Mouse (Mus musculus): Measurements from ENCODE around the gene Chad.

Chad gene

DNA sequence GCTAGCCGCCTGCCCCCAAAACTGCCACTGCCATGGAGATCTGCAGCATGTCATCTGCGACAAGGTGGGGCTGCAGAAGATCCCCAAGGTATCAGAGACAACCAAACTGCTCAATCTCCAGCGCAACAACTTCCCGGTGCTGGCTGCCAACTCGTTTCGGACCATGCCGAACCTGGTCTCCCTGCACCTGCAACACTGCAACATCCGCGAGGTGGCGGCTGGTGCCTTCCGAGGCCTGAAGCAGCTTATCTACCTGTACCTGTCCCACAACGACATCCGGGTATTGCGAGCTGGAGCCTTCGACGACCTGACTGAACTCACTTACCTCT, 268 bp downstream of the Chad start:
- DNase-seq (ENCODE audit: extremely low read depth, low read depth, low spot score) = no peak

DNA sequence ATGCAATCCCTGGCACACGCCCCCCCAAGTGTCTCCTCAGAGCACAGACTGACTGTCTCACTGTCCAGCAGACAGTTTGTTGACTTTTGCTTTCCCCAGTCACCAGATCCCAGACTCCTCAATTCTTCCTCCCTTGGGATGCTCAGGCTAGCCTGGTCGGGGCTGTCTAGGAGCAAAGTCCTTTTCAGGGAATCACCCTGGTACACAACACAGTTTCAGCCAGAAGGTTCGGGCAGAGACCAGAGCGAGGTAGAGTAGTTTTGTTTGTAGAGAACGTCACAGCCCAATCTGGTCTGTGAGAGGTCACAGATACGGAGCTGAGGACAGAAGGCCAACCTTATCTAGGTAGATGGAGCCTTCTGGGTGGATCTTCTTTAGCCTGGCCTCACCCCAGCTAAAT, 1.7 kb downstream of the Chad start:
- DNase-seq (ENCODE audit: extremely low read depth, low read depth, low spot score) = no peak

DNA sequence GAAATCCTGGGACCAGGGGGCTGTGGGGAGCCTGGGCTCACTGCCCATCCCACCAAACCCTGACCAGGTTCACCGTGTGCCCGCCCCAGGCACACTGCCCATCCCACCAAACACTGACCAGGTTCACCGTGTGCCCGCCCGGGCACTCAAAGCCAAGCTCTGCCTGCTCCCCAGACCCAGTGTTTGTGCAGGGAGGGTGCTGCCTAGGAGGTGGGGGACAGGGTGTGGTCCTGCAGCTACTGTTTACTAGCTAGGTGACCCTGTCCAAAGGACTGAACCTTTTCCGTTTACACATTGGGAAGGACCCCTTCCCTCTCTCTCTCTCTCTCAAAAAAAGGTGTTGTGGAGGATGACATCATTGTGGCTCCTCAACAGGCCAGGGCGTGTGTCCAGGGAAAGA, 2.5 kb downstream of the Chad start:
- no peak for DNase-seq (ENCODE audit: extremely low read depth, low read depth, low spot score)

DNA sequence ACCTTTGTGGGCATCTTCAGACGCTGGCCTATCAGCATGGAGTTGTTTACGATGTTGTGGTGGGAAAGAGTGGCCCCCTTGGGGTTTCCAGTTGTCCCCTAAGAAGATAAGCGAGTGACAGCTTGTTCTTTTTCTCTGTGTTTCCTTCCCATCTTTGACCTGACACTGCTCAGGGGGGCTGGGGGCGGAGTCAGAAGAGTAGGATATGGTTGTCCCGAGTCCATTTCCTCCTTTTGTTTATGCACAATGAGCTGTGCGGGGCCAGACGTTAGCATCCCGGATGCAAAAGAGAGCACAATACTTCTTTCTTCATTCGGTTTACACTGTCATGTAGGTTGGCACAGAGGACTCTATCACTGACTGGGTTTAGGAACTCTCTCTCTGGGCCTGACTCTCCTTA, 5.8 kb downstream of the Chad start:
- no peak for DNase-seq (ENCODE audit: extremely low read depth, low read depth, low spot score)

DNA sequence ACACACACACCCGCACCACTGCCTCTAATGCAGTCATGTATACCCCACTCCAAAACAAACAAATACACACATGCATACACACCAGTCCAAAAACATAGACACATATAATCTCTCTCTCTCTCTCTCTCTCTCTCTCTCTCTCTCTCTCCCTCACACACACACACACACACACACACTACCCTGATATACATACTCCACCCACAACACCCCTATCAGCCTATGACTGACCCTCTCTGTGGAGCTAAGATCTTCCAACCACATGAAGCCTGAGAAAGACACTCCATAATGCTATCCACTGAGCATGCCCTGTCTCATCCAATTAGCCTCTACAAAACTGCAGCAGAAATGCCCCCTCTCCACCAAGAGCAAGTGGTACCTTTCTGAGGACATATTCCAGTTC, 7.0 kb downstream of the Chad start:
- DNase-seq (ENCODE audit: extremely low read depth, low read depth, low spot score) = no peak

DNA sequence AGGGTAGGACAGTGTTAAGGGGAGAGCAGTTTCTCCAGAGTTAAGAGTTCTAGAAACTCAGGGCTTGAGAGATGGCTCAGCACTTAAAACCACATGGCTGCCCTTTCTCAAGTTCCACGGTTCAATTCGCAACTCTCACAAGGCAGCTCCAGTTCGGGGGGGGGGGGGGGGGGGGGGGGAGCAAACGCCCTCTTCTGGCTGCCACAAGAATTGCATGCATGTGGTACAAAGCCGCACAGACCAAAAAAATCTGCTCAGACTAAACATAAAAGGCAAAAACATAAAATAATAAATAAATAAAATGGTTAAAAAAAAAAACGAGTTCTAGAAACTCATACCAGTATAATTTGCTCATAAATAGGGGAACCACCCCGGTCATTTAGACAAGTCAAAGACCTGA, 9.7 kb downstream of the Chad start:
- no peak for DNase-seq (ENCODE audit: extremely low read depth, low read depth, low spot score)

DNA sequence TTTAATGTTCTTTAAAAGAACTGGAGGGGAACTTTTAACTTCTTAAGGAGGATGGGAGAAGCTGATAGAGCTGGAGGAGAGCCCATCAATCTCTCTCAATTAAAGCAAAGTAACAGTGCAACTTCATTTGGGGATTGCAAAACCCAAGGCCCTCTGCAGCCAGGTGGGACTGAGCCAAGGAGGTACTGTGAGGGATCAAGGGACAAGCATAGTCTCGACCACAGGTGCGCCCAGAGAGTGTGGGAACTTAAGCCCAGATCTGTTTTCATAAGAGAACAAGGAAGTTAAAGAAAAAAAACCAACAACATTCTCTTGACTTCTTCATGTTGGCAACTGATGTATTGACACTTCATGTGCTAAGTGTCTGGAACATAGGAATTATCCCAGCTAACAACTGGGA, 10.2 kb downstream of the Chad start:
- DNase-seq (ENCODE audit: extremely low read depth, low read depth, low spot score) = peak; percentile 89

DNA sequence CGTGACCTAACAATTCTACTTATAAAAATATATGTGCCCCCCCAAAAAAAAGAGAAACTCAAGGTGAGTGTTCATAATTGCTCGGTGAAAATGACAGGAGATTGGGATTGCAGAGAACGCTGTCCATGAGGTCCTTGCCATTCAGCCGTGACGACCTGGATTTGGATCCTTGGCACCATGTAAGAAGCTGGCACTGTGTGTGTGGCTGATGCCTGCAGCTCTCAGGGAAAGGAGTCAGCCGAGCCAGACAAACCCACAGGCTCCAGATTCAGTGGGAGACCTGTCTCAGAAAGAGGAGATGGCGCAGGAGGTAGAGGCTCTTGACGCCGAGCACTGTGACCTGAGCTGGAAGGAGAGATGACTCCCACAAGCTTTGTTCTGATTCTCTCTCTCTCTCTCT, 11.5 kb downstream of the Chad start:
- no peak for DNase-seq (ENCODE audit: extremely low read depth, low read depth, low spot score)

DNA sequence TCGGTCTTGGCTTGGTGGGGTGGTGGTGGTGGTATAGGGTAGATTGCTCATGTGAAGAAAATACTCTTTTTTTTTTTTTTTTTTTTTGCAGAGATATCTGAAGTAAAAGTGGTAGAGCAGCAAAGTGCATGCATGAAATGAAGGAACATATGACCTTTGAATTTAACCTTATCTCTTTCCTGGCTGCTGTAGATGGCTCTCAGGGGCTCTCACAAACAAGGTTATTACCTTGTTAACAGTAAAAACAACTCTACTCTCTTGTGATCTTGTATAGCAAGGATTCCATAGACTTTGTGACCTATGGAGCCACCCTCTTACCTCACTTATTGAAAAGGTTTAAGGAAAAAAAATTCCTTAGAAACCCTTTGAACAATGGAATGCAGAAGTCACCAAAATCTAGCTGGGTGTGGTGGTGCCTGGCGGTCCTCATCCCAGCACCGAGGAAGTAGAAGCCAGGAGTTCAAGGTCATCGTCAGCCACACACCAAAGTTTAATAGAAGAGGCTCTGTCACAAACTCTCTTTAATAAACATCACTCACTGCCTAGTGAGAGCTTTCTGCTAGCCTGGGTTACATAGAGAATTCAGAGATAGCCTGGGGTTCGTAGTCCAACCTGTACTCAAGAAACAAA, 15.4 kb downstream of the Chad start:
- no peak for DNase-seq (ENCODE audit: extremely low read depth, low read depth, low spot score)

DNA sequence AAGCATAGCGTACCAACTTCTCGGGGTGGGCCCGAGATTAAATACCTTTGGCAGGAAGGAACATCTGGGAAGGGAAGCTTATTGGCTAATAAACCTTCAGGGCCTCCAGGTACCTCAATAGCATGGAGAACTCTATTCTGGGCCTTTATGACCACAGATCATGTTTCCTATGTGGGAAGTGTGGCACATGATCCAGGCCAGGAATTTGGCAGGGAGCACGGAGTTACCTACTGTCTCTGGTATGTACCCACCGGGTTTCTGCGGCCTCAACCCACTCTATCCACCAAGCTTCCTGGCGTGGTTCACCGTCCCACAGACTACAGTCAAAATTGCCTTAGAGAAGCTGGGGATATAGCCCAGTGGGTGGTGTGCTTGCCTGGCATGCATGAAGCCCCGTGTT, 20.2 kb downstream of the Chad start:
- DNase-seq (ENCODE audit: extremely low read depth, low read depth, low spot score) = no peak

DNA sequence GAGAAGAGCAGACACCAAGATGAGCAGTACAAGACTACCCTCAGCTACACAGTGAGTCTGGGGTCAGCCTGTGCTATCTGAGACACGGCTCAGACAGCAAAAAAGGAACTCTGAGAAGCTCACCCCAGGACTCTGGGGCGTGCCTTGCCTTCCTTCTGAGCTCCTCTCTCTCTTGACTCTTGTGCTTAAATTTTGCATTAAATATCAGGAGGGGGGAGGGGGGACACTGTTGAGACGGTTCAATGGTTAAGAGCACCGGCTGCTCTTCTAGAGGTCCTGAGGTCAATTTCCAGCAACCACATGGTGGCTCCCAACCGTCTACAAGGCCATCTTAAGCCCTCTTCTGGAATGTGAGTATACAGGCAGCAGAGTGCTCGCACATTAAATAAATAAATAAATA, 22.7 kb downstream of the Chad start:
- no peak for DNase-seq (ENCODE audit: extremely low read depth, low read depth, low spot score)

DNA sequence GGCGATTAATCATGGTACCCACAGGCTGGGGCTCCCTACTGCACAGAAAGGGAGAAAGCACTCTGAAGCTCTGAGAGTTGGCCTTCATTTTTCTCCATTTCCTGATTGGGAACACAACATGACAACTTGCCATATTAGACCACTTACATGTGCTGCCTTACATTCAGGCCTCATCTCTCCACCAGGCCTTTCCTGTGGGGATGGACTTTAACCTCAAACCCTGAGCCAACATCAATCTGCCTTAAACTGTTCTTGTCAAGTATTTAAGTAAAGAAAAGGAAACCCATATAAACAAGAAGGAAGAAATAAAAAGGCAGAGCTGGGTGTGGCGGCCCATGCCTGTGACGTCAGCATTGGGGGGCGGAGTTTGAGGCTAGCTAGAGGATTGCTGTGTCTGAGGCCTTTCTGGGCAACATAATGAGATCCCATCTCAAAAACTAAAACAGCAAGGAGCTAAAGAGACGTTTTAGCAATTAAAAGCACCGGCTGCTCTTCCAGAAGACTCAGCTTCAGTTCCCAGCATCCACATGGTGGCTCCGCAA, 31.5 kb downstream of the Chad start:
- no peak for DNase-seq (ENCODE audit: extremely low read depth, low read depth, low spot score)

DNA sequence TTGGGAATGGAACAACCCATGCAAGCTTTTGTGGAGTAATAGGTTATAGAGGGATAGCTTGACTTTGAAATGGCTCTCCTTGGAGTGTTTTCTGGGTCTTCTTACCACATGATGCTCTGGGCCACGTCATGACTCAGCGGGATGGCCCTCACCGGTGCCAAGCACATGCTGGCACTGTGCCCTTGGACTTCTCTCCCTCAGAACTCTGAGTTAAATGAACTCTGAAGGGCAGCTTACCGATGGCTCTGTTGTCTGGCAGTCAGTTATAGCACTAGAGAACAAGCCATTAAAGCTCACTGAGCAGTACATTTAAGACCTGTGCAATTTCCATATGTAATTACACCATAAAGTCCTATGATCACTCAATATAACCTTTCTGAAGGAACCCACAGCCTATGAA, 32.5 kb downstream of the Chad start:
- DNase-seq (ENCODE audit: extremely low read depth, low read depth, low spot score) = no peak

DNA sequence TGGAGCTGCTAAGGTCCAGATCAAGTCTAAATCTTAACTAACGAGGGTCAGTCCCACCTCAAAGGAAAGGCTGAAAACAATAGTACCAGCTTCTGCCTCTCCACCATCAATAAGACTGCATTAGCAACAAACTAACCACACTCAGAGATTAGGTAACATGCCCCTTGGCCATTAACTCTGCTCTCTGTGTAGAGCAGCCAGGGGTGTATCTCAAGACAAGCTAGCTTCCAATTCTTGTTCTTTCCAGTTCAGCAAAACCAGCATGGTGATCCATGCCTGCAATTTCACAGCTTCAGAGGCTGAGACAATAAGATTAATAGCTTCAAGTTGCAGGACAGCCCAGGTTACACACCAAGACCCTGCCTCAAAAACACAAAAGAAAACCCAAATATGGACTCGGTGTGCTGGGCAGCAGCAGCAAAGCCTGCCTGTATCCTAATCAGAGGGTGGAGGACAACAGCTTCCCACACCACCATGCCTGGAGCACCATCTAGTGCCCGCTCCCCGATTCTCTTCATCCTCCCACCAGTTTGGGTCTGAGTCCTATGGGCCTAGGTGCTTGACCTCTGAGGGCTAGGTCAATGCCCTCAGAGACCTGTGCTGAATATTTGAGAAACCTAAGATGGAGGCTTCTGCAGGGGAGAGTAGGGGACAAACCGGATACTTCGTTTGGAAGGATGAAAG, 33.7 kb downstream of the Chad start:
- no peak for DNase-seq (ENCODE audit: extremely low read depth, low read depth, low spot score)

DNA sequence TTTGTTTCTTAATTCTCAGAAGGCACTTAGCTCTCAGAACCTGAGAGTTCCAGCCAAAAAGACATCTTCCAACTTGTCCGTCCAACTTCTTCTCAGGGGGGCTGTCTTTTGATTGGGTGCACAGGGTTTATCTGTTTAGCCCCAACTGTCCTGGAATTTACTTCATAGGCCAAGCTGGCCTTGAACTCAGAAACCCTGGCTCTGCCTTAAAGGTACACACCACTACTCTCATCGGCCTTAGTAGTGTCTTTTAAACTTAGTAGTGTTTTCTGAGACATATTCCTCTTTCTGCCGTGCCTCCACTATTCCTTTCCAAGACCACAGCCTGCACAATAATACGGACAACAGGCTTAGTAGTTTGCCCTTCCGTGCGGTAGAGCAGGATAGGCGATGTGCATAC, 35.6 kb downstream of the Chad start:
- DNase-seq (ENCODE audit: extremely low read depth, low read depth, low spot score) = no peak

DNA sequence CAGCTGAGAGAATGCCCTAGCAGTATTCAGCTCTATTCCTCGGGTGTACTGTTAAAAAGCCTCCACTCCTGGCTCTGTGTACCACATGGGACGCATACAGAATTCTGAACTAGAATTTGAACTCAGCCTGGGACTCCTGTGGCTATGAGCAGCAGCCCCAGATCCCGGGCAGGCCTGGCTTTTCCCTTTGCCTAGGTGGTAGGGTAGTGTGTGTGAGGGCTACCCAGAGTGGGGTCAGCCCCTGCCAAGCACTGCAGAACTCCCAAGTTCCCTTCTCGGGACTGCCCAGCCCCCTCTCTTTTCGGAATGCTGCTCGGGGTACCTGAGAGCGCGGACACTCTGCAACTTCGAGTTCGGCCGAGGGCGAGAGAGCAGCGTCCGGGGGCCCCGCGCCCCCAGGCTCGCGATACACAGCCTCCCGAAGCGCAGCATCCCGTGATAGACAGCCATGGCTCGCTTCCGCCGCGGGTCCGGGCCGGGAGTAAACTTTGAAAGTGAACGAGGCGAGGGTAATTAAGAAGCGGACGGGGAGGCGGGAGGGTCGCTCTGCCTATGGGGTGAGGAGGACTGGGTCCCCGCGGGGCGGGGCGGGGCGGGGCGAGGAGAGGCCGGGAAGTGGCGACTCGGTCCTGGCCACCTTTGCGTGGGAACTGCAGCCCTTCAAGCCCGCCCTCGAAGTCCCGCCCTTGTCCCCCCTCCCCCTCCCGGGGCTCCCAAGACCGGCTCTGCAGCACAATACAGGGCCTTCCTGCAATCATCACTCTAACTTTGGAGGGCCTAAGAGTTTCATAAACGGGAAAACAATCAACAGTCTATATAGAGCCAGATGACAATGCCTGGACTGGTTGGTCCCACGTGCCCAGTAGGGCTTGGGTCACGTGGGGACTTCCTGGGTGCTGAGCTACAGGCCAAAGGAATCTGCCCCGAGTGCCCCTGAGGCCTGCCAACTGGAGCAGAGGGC, 36.8 kb downstream of the Chad start, which contains the start of gene Acsf2:
Acsf2 (minus strand) TSS at position 551 of the 961 bp plus-strand sequence.
- no peak for DNase-seq (ENCODE audit: extremely low read depth, low read depth, low spot score)

DNA sequence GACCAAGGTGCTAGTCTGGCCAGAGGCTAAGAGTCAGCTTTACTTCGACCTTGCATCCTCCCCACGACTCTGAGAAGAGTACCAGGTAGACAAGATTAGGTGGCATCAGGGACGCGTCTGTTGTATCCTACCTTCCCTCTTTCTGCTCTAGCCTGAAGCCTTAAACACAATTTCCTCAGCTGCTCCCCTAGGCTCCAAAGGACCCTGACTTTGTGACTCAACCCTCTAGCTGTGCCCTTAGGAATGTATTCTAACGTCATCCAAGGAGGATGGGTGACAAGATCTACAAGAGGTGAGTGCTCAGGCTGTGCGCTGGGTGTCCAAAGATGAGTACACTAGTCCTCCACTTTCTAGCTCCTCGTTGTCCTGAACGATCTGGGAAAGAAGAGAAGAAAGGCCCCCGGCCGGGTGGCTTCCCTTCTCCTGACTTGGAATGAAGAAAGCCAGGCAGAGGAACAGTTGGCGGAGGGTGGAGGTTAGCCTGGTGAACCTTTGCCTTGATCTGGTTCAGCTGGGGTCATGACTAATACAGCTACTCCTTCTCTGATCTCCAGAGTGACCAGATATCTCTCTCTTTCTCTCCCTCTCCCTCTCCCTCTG, 37.6 kb downstream of the Chad start:
- no peak for DNase-seq (ENCODE audit: extremely low read depth, low read depth, low spot score)

DNA sequence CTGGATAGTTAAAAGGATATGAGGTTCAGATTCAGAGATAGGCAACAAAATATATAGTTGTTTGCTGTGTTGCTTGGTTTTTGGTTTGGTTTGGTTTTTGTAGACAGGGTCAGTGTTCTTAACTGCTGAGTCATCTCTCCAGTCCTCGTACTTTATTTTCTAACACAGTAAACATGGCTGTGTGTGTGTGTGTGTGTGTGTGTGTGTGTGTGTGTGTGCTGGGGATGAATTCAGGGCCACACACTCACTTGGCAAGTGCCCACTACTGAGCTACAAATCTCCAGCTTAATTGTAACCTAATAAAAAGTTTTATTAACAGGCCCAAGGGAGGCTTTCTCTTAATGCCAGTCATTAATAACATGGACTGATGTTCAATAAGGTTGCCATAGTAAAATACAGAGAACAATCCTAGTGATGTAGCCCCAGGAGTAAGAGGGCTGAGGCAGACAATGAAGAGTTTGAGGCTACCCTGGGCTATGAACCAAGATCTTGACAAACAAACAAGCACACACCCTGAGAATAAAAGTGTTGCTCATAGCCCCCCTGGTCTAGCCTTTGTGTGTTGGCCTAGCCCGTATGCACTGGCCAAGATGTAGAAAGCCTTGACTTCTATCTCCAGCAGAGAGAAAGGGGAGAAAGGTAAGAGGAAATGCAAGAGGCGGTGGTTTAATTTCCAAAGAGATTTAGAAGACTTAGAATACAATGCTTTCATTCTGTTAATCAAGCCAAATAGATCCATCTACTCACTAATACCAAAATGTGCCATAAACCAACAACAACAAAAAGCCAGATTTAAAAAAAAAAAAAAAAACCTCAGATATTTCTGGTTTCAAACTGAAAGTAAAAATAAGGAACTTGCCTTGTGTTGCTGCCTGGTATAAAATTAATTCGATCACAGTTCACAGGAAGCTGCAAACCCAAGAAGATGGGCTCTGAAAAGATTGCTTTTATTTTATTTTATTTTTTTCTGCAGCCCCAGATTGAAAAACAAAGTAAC, 46.2 kb downstream of the Chad start:
- no peak for DNase-seq (ENCODE audit: extremely low read depth, low read depth, low spot score)

DNA sequence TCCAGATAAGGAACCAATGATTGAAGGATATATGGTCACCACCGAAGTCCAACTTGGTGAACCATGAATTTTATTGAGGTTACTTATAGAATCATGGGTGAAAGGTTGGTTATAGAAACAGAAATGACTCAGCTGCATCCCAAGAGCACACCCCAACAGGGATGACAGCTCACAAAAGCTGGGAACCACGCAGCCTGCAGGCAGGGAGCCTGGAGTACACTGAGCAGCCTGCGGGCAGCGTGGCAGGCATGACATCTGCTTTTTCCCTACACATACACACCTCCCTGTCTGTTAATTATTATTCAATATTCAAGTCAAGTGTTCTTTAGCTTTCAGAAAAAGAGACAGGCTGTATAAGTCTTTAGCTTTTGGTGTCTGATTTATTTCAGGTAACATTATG, 49.8 kb downstream of the Chad start:
- DNase-seq (ENCODE audit: extremely low read depth, low read depth, low spot score) = no peak

DNA sequence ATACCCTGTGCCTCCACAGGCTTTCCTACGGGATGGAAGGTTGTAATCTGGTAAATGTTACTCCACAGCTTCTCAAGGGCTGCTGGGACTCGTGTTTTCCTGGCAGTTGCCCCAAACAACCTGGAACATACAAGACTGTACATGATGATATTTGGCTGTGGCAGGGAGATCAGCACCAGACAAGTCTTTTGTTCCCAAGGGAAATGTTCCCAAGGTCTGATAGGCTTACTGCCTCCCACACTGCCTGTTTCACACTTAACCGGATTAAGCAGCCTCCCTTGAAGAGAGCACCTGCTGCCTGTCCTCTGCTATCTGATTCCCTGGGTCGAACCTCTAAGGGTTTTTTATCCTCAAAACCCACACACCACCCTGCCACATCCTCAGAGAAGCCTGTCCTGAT, 50.6 kb downstream of the Chad start:
- DNase-seq (ENCODE audit: extremely low read depth, low read depth, low spot score) = peak; percentile 82

All from fat pad, adult 2 months (tissue).